ENCODE assay signal across 21 mouse cellular contexts in the genomic region with DNA sequence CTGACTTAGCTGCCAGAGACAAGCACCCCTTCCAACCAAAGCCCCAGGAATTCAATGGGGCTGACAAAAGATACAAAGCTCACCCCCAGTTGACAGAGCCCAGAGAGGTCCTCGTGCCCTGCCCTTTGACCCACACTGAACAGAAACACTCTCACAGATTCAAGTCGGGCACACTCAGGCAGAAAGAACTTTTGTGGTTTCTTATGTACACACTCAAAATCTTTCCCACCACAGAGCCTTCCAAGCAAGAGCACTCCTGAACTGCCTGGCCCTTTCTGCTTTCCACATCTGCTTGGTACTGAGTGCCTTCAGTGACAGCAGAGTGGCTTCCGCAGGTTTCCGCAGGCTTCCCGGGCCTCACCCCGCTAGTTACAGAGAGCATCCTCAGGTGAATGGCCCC.
"Had no signal": no experiment of that assay in that cellular context is flagged by ENCODE, and none has a peak within 500 bp of the region (broad histone marks: within the 10 kb centered on the region; RNA-seq: fewer than 3 reads in every experiment).

No protein-coding gene starts in this region.

- H3K27me3 ChIP-seq: liver, embryonic 13.5 days; liver, embryonic 15.5 days; lung, embryonic 15.5 days; midbrain, embryonic 12.5 days; neural tube, embryonic 13.5 days; neural tube, embryonic 15.5 days had no signal

- H3K4me1 ChIP-seq: liver, embryonic 13.5 days; liver, embryonic 15.5 days; midbrain, embryonic 12.5 days; neural tube, embryonic 13.5 days had no signal

- H3K4me3 ChIP-seq: liver, embryonic 13.5 days; liver, embryonic 15.5 days; lung, embryonic 15.5 days; midbrain, embryonic 10.5 days; midbrain, embryonic 12.5 days; myocyte; neural tube, embryonic 13.5 days; neural tube, embryonic 15.5 days had no signal

- H3K9me3 ChIP-seq: liver, embryonic 13.5 days; liver, embryonic 15.5 days; lung, embryonic 15.5 days; midbrain, embryonic 10.5 days; midbrain, embryonic 12.5 days; neural tube, embryonic 13.5 days; neural tube, embryonic 15.5 days had no signal

- H3K27ac ChIP-seq: liver, embryonic 13.5 days; liver, embryonic 15.5 days; lung, embryonic 15.5 days; midbrain, embryonic 10.5 days; midbrain, embryonic 12.5 days; neural tube, embryonic 13.5 days; neural tube, embryonic 15.5 days had no signal

- DNase-seq: liver; liver, embryonic 13.5 days; liver, postnatal 0 days; midbrain, embryonic 14.5 days; retina, postnatal 1 day; right cerebral cortex, adult 18-20 months; right cerebral cortex, postnatal 25 days; right cerebral cortex, postnatal 4 days; spleen, adult 18-20 months; thymus, adult 18-20 months; thymus, postnatal 14 days; thymus, postnatal 36 days had no signal

- ATAC-seq: liver, postnatal 0 days; midbrain, embryonic 16.5 days had no signal

- H3K9ac ChIP-seq: liver, embryonic 13.5 days; liver, embryonic 15.5 days; liver, postnatal 0 days; lung, embryonic 15.5 days; midbrain, embryonic 12.5 days; neural tube, embryonic 13.5 days; neural tube, embryonic 15.5 days had no signal

- H3K4me2 ChIP-seq: liver, embryonic 11.5 days; liver, embryonic 13.5 days; liver, embryonic 15.5 days; lung, embryonic 15.5 days; midbrain, embryonic 12.5 days; neural tube, embryonic 13.5 days; neural tube, embryonic 15.5 days had no signal
